Mouse (Mus musculus): ENCODE results near the gene Rps27rt. TPM values are rescaled to one million over a fixed set of nuclear protein-coding genes. Genes with fewer than 3 reads are reported as not detected.
"Not testable (repeated sequence)": the region's sequence is repeated elsewhere in the genome, so short reads cannot be mapped to it uniquely, and the experiment has no call there.

The Rps27rt gene
- polyA plus RNA-seq (2012; rRNA removed) = 310 and 399 TPM in 2 replicates

DNA sequence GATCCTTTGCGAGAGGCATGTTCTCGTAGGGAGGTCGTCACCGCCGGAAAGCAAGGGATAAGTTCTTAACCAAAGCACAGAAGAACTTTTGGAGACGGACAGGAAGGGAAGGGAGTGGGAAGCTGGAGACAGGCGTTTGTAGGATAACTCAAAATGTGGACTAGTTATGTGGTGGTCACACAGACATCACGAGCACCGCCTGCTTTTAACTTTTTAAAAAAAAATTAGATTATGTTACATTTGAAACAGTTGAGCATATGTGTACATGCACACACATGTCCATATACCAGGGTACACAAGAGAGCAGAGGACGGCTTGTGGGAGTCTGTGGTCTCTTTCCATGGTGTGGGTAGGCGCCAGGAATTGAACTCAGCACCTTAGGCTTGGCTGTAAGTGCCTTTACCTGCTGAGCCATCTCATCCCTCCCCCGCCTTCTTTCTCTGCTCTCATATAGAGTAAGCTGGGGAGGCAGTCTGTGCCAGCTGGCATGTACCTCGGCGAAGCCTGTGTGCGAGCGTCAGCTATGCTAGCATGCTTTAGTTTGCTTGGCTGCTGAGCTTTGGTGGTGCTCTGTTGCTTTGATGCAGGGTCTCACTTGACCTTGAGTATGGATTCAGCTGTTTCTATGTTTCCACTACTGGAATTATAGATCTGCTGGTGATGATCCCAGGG lies at the start of gene Rps27rt:
TSS of gene Rps27rt (minus strand) at position 51 of the 672 bp plus-strand sequence.
- no peak for DNase-seq (ENCODE audit: low spot score)

DNA sequence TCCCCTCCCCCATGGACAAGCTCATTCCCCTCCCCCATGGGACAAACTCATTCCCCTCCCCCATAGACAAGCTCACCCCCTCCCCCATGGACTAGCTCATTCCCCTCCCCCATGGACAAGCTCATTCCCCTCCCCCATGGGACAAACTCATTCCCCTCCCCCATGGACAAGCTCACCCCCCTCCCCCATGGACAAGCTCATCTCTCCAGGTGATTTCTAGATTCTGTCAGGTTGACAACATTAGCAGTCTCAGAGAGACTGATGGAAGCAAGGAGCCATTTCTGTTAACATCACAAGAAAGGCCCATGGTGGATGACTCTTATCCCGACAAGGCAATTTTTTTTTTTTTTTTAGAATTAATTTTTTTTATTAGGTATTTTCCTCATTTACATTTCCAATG lies 48.5 kb upstream of the Rps27rt start:
- DNase-seq (ENCODE audit: low spot score) = not testable (repeated sequence)

DNA sequence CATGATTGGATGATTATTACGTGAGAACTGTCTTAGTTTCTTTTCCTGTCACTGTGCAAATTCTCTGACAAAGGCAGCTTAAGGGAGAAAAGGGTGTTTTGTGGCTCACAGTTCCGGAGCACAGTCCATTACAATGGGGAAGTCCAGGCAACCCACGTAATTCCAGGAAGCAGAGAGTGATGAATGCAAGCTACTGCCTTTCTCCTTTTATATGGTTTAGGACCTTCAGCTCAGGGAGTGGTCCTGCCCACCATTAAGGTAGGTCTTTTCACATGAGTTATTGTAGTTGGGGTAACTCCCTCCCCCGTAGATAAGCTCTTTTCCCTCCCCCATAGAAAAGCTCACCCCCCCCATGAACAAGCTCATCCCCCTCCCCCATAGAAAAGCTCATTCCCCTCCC lies 48.0 kb upstream of the Rps27rt start:
- no peak for DNase-seq (ENCODE audit: low spot score)

DNA sequence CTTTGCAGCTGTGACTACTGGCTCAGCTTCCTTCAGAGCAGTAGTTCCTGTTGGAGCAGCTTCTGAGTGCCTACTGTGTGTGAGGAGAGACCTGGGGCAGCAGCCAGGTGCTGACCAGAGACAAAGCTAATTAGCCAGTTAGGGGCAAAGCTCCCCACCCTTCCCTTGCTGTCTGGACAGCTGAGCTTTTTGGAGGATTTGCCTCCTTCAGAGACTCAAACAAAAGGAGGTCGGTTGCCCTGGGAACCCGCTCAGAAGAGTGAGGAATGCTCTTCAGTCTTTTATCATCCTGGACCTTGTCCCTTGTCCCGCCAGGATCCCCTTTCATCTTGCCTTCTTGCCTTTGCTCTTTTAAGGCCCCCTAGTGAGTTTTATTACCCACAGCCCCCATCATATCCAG lies 46.8 kb upstream of the Rps27rt start:
- DNase-seq (ENCODE audit: low spot score) = no peak

DNA sequence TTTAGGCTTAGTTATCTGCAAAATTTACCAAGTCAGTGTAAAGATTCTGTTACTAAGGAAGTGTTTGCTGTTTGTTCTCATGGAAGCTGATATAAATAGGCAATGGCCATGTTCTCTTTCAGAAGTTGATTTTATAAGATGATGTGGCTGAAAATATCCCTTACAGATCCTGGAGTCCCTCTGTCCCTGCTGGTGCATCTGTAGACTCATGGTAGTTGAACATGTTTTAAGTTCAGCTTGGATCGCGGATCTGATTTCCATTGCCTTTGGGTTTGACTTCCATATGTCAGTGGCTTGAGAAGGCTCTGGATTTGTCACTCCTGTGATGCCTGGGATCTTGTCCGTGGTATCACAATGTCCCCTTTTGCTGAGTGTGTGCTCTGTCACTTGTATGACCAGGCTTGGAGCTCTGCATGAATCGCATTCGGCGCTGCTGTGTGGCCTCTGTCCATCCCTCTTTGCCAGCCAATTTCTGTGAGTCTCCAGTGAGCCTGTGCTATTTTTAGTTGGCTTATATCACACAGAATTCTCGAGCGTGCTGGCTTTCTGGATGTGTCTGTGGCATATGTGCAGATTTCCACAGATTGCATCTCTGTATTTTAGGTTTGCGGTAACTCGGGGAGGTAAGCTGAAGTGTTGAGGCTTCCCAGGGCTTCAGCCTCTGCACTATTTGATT lies 41.3 kb upstream of the Rps27rt start:
- no peak for DNase-seq (ENCODE audit: low spot score)

DNA sequence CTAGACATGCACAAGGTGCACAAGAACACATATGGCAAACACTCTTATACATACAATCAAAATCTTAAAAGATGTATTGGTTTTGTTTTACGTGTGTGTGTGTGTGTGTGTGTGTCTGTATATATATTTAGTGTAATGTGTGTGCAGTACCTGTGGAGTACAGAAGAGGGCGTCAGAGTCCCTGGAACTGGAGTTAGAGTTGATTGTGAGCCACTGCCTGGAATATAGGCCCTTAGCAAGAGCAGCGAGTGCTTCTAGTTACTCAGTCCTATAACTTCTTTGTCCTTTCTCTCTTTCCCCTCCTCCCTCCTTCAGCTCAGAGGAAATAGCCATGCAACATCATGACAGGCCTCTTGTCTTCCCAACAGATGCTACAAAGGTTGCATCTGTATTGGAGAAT lies 40.6 kb upstream of the Rps27rt start:
- DNase-seq (ENCODE audit: low spot score) = no peak

DNA sequence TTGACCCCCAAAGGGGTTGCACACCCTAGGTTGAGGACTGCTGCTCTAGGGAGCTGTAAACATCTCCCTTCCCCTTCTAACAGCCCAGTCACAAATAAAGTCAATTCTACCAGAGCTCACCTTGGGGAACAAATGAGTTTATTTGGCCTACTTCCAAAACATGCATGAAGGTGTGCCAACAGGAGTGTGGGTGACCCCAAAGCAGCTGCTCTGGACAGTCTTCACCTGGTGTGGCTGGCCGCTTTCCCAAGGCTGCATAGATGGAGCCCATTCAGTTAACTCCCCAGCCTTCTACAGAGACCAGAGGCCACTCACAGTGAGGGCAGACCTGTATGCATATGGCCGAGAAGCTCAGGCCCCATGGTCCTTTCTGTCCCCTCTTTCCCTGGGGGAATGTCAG lies 38.9 kb upstream of the Rps27rt start:
- DNase-seq (ENCODE audit: low spot score) = no peak

DNA sequence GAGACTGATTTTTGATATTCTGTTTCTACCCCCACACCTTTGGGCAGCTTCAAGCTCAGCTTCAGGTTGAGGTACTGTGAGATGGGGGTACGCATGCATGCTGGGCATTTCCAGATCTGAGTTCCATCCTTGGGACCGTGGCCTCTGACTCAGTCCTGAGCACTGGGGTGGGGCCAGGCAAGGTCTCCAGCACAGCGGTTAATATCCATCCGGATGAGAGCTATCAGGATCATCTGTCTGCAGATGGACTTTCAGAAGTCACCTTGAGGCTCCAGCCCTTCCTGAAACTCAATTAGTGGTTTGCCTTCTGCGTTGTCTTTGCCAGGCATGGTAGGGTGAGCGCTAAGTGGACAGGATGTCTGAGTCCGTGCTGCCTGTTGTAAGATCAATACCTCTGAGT lies 37.6 kb upstream of the Rps27rt start:
- no peak for DNase-seq (ENCODE audit: low spot score)

DNA sequence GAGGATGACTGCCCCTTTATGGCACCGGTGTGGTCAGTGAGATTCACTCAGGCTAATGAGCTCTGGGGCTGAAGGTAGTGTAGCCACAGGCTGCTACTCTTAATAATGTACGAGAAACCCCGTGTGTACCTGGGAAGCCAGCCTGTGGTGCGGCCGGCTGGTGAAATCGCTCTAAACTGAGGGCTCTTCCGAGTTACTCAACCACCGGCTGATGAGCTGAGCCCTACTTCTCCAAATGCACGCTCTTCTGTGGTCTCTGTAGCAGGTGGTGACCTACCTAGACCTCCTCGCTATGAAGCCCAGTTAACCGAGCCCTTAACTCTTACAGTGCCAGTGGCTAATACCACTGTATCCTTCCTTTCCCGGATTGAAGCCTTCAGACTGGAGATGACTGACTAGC lies 29.8 kb upstream of the Rps27rt start:
- DNase-seq (ENCODE audit: low spot score) = no peak

DNA sequence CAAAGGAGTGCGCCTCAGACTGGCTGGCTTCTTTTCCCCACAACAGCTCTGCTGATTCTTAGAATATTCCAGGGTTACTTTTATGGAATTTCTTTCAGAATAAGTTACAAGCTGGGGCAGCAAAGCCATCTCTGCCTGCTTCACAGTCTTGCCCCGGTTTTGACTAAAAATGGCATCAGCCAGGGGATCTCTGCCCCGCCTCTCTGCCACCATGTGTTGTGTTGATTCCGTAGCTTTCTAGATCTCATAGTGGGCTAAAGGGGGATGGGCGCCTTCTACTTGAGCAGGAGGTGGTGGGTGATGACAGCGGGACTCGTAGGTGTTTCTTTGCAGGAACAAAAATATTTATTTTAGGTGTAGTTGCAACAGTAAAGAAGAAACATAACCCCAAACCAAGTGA lies 25.7 kb upstream of the Rps27rt start:
- no peak for DNase-seq (ENCODE audit: low spot score)

DNA sequence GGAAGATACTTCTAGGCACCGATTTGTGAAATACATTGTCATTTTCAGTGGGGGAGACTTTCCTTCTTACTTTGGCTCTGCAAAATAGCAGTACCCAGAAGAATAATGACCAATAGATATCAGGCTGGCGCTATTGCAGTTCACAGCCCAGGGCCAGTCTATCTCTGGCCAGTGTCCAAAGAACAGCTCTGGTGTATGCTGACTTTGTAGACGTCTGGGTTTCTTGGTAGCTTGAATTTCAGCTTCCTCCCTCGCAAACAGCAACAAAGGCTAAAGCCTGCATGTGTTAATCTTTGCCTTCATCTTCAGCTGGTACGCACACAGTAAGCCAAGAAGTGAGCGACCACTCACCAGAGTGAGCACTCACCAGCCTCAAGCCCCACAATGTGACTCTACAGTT lies 25.2 kb upstream of the Rps27rt start:
- no peak for DNase-seq (ENCODE audit: low spot score)

DNA sequence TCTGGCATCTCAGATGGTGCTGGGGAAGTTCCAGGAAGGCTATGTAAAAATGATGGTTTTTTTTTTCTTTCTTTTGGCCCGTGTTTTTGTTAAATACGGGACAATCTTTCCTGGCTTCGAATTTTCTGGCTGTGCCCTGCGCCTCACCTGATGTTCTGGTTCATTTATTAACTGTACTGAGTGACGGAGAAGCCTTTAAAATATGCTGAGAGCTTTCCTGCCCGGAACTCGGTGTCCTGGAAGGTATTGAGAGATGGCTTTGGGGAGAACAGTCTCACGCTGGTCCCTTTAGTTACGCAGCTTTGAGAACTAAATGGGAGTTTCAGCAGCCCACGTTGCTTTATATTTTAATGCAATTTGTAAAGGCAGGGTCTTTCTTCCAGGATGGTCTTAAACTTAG lies 22.9 kb upstream of the Rps27rt start:
- DNase-seq (ENCODE audit: low spot score) = no peak

DNA sequence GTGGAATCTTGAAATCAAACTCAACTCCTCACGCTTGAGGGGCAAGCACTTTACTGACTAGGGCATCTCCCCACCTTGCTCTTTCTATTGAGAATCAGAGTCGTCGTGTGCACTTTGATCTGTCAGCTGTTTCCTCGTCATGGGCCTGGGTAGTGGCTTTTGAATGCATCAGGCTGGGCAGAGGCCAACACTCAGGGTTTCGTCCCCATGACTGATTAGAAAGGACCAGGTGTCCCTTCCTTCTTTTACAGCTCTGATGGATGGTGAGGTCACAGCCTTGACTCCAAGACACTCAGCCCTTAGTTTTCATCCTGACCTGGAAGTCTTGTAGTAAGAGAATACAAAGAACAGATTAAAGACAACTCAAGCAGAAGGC lies 17.2 kb upstream of the Rps27rt start:
- no peak for DNase-seq (ENCODE audit: low spot score)

DNA sequence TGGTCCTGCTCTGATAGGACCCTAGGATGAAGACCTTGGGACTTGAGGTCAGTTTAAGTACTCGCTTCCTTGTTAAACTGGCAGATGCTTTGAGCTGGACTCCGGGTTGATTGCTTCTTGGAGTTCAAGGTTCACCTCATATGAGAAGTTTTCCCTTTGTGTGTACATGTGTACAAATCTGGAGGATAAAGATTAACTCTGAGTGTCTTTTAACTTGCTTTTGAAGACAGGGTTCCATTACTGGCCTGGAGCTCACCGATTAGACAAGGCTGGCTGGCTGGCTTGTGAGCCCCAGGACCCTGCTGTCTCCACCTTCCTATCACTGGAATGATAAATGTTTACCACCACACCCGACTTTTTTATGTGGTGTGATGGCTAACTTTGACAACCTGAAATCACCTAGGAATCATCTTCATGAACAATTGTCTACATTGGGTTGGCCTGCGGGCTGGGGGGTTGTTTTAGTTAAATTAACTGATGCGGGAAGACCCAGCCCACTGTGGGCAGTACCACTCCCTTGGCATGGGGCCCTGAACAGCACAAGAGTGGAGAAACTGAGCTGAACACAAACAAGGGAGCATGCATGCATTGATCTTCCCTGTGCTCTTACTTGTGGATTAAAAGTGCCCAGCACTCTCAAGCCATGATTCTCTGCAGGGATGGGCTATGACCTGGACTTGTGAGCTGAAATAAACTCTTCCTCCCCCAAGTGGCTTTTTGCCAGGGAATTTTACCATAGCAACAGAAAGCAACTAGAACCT lies 16.7 kb upstream of the Rps27rt start:
- no peak for DNase-seq (ENCODE audit: low spot score)

DNA sequence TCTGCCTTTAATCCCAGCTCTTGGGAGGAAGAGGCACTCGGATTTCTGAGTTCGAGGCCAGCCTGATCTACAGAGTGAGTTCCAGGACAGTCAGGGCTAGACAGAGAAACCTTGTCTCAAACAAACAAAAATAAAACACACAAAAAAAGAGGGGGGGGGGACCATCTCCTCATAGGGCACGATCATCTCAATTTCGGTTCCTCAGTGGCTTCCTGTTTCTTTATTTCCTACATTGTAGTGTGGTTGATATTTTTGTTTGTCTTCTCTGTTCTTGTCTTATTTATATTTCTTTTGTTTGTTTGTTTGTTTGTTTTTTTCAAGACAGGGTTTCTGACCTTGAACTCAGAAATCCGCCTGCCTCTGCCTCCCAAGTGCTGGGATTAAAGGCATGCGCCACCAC lies 13.9 kb upstream of the Rps27rt start:
- DNase-seq (ENCODE audit: low spot score) = no peak

DNA sequence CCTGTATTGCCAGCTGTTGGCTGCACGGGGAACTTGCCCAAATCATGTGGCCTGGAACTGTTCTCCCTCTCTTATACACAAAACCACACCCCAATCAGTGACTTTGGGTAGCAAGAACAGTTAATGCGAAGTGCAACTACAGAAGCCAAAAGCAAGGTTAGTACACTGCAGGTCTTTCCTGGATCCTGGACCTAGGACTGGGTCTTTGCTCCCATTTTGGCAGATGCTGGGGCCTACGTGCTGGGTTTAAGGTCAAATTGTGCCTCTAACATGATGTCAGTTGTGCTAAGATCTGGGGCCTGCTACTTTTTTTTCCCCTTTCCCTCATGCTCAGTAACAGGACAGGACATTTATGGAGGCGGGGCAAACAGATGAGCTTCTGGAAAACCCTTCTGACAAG lies 13.2 kb upstream of the Rps27rt start:
- DNase-seq (ENCODE audit: low spot score) = no peak

DNA sequence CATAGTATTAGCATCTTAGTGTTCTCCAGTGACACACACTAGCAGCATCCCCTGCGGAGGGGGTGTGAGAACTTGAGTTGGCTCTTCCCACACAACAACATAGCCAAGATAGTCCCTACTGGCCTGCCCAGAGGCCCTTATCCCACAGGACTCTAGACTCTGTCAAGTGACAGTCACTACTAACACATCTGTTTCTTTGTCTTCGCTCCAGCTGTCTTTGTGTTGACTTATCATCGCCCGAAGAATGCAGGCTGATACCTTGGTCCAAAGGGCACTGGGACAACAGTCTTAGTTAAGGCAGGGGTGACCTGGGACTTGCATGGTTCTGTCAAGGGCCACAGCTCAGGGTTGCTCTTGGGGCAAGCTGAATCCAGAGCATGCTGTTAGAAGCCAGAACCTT lies 12.7 kb upstream of the Rps27rt start:
- DNase-seq (ENCODE audit: low spot score) = no peak

DNA sequence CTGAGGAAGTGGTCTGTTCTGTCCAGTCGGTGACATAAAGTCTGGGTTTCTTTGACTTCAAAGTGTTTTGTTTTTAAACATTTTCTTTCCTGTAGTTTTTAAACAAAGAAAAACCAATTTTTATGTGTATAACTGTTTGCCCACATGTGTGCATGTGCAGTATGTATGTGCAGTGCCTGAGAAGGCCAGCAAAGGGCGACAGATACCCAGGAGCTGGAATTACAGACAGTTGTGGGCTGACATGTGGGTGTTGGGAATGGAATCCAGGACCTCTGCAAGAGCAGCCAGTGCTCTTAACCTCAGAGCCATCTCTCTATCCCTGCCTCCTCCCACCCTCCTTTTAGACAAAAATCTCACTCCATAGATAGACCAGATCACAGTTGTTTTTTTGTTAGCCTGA lies 10.0 kb upstream of the Rps27rt start:
- no peak for DNase-seq (ENCODE audit: low spot score)

DNA sequence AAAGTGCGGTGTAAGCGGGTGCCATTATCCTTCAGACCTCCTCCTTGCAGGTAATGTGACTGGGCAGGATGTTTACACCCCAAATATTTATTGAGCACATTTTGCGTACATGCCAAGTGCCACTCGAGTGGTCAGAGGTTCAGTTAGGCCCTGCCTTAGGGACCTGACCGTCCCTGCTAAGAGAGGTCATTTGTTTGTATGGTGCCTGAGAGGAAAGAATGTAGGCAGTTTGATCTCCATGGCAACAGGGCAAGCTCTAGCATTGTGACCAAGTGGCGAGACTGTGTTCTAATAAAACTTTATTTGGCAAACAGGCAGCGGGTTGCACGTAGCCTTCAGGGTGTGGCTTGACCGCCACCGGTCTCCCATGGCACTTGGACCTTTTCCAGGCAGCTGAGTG lies 7.9 kb upstream of the Rps27rt start:
- no peak for DNase-seq (ENCODE audit: low spot score)

DNA sequence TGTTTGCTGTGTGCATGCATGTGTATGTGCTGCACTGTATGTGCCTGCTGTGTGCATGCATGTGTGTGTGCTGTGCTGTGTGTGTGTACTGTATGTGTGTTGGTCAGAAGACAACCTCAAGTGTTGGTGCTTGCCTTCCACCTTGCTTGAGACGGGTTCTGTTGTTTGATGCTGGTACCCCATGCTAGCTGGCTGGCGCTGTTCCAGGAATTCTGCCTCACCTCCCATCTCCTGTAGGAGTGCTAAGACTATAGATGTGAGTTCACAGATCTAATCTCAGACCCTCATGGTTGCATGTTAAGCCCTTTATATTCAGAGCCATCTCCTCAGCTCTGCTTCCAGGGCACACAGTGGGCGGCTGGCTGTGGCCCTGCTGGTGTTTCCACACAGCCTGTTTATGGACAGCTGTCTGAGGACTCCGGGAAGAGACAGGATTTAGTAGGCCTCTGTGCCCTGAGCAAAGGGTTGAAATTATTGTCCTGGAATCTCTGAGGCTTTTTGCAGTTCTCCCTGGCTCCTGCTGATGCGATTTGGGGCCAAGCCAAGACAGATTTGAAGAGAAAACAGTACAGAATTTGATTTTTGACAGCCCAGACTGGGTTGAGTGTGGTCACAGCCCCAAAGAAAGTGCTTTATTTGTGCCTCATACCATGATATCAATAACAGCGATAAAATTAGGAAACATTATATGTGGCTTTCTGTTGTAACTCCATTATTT lies 6.2 kb upstream of the Rps27rt start:
- DNase-seq (ENCODE audit: low spot score) = no peak

DNA sequence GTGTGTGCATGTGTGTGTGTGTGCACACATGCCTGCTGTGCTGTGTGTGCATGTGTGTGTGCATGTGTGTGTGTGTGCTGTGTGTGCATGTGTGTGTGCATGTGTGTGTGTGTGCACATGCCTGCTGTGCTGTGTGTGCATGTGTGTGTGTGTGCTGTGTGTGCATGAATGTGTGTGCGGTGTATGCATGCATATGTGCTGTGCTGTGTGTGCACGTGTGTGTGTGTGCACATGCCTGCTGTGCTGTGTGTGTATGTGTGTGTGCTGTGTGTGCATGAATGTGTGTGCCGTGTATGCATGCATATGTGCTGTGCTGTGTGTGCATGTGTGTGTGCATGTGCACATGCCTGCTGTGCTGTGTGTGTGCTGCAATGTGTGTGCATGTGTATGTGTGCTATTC lies 5.5 kb upstream of the Rps27rt start:
- DNase-seq (ENCODE audit: low spot score) = no peak

DNA sequence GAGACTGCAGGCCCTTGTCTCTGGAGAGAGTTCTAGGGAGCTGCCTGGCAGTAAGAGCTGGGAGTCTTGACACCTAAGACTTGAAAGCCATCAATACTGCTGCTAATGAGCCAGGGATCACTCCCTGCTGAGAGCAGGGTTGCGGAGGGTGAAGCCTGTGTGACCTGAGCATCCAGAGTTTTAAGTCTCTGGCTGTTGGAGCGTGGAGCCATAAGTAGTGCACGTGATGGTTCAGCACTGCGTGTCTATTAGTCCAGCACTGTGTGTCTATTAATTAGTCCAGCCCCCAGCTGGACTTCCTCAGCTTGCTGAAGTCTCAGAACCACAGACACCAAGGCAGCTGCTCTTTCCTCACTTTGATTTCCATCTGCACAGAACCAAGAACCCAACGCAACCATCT lies 3.8 kb upstream of the Rps27rt start:
- DNase-seq (ENCODE audit: low spot score) = no peak

DNA sequence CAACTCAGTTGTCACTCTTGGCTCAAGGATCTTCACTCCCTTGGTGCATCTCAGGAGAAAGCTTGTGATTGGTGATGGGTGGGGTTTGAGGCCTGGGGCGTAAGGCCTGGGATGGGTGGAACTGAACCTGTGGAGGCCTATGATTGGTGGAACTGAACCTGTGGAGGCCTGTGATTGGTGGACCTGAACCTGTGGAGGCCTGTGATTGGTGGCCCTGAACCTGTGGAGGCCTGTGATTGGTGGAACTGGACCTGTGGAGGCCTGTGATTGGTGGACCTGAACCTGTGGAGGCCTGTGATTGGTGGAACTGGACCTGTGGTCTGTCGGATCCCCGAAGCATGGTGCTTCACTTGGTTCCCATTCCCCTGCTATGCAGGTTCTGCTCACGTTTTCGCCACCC lies 3.2 kb upstream of the Rps27rt start:
- DNase-seq (ENCODE audit: low spot score) = no peak
